Mouse (Mus musculus) brain, embryonic 14.5 days (tissue): ENCODE results near the gene Hibadh. TPM values are rescaled to one million over a fixed set of nuclear protein-coding genes. Genes with fewer than 3 reads are reported as not detected.
A peak's percentile ranks its signal among the peaks of the same experiment; 100 is the strongest.

Experiments
- DNase-seq: peaks from one replicate; pipeline ENCODE4 v3.0.0-alpha.2; 2011; ENCODE audit warnings: low read depth
- CTCF ChIP-seq: fragments of 200-500 bp; IDR thresholded peaks from 2 replicates; pipeline ENCODE4 v1.5.1; 2012; ENCODE audit warnings: inconsistent platforms, mild to moderate bottlenecking, moderate library complexity, borderline replicate concordance; ENCODE audit not compliant: insufficient read depth, insufficient read length; ENCODE audit errors: extremely low read depth
- POLR2A ChIP-seq: fragments of 200-500 bp; IDR thresholded peaks from 2 replicates; pipeline ENCODE4 v1.6.1; 2012; ENCODE audit warnings: mild to moderate bottlenecking, inconsistent platforms, borderline replicate concordance; ENCODE audit not compliant: poor library complexity, insufficient read depth, insufficient read length, severe bottlenecking; ENCODE audit errors: extremely low read depth
- polyA plus RNA-seq: library from polyadenylated mRNA; depleted of rRNA; stranded (reverse); fragments of >200 nt; gene quantifications from 2 replicates; pipeline ENCODE4 v1.2.3, GENCODE M21; 2012

Gene Hibadh
- polyA plus RNA-seq, 1 experiment, result 34.2 TPM

DNA sequence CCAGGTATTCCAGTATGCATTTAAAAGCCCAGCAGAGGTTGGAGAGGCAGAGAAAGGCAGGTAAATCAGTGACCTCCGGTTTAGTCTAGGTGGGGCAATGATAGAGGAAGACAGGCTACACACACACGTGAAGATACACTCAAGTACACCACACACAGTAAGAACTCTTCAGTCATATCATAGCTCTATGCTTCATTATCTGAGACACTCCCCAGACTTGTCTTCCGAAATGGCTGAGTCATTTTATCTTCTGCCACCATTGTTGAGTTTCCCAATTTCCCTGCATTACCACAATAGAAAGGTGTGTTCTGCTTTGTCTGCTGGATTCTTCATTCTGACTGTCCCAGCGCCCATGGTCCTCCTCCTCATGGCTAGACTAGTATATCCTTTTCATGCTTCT, 13.5 kb downstream of the Hibadh start:
- DNase-seq, result no peak

DNA sequence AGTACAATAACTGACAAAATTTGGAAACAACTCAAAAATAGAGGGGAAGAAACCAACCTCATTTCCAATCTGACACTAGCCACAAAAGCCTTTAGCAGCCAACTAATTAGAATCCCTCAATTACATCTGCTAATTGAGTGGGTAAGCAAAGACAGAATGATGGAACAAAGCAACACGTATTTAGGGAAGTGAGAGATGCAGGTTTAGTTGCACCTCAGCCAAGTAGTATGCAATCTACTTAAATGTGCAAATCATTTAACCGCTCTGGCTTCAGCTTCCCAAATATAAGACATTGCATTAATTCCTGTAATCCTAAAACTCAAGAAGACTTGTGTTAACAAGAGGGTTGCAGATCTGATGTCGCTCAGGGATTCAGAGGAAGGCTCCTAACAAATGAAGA, 16.4 kb downstream of the Hibadh start:
- TF ChIP-seq CTCF, result no peak
- TF ChIP-seq POLR2A, result no peak
- DNase-seq, result peak; percentile 51

More for the DNA sequence above, 13.5 kb downstream of the Hibadh start:
- TF ChIP-seq POLR2A (no peak), CTCF (no peak)

DNA sequence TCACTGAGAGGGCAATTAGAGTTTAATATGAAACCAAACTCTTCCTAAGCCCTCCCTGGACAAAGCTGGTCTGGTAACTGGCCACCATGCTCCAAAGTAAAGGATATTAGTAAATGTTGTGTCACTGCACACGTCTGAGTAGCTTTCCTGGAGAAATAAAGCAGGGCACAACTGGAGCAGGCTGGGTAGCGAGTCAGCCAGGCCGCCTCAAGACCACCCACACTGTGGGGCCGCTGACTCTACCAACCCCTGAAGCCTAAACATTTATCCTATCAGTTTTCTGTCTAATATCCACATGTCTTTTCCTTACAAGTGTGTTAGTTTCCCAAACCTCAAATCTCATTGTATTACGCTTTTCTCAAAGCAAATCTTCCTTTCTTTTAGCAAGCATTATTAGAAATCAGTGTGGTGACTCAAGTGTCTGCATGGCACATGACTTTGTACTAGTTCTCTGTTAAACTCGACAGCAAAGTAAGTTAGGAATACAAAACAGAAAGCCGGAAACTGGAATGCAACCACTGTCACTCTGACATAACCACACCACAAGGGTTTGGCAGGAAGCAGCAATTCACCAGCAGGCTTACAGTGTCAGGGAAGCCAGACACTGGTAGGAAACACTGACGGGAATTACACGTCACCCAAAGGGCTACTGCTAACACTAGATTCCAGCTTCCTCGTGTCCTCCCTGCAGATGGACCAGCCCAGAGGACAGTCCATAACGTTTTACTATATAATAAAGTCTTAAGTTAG, 18.3 kb downstream of the Hibadh start:
- DNase-seq, result no peak
- TF ChIP-seq POLR2A (no peak), CTCF (no peak)

DNA sequence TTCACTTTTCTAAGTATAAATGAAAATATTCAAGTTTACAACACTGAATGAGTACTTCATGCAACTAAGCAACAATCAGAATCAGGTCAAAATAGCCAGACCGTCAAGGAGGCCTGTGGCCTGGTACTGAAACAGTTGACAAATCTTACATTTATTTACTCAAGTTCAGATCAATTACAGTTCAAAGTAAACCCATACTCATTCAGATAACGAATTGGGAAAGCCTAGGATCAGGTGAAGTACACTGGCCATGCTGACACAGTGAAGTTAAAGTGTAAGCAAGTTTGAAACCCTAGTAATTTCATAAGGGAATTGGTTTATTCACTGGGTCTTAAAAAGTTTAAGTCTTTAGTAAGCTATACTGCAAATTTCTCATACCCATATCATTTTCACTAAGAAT, 20.1 kb downstream of the Hibadh start:
- DNase-seq, result no peak
- no peak for TF ChIP-seq CTCF
- TF ChIP-seq POLR2A, result no peak

DNA sequence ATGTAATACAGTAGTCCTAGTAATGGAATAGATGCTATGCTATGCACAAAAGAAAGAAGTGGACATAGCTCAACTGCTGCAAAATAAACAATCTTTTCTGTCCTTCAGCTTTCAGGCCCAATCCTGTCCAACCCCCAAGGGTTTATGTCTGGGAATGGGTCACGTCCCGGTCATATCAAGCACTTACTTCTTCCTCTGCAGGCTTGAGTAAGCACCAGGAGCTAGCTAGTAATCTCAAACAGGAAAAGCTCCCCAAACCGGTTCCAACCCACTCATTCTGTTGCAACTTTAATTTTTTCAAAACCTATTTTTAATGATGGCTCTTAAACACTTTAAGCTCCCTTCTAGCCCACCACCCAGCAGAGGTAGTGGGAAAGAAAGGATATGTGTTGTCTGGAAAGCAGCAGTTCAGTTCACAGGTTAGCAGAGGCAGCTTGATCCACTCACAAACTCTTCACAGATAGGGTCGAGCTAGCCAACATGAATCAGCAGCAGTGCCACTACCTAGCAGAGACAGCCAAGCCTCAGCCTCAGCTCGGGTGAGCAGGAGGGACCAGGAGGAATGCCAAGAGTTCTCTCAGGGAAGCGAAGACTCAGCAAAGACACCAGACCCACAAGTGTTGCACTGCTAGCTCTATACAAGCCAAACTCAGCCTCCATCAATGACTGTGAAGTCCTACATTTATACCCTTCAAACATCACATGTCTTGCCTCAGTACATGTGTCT, 30.4 kb downstream of the Hibadh start:
- TF ChIP-seq POLR2A, result no peak
- TF ChIP-seq CTCF, result no peak
- DNase-seq, result no peak

DNA sequence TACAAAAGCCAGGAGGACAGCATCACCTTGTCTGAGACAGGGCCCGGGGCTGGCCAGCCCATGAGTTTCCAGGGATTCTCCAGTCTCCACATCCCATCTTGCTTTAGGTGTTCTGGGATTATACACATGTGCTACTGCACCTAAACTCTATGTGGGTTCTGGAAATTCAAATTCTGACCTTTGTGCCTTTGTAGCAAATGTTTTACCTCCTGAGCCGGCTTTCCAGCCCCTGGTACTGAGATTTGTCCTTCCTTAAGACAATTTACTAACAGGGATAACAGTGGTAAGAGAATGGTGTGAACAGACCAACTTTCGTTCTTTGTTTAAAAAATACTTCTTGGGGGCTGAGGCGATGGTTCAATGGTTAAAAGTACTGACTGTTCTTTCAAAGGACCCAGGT, 32.1 kb downstream of the Hibadh start:
- no peak for TF ChIP-seq POLR2A
- no peak for TF ChIP-seq CTCF

DNA sequence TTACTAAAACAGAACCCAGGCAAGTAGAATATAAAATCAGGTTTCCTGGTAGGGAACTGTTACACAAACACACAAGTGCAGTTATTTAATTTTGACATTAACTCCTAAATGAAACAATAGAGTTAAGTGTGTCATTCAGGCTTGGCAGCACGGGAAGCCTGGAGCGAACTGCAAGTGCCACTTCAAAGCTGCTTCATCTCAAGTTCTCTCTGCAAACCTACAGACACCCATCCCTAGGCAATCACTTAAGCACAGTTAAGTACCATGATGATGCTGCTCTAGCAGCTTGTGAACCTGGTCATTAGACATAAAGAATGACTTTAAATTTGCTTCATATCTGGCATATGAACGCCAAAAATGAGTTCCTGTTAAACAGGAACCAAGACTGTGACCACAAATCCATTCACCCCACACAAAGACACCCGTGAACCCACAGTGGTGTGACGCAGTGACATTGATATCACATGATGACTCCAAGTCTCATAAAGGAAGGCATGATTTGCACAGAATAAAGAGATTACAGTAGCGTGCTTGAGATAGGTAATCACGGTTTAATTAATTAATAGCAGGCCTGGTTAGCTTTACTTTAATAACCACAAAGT, 33.3 kb downstream of the Hibadh start:
- no peak for DNase-seq
- no peak for TF ChIP-seq CTCF

More for the DNA sequence above, 32.1 kb downstream of the Hibadh start:
- no peak for DNase-seq

DNA sequence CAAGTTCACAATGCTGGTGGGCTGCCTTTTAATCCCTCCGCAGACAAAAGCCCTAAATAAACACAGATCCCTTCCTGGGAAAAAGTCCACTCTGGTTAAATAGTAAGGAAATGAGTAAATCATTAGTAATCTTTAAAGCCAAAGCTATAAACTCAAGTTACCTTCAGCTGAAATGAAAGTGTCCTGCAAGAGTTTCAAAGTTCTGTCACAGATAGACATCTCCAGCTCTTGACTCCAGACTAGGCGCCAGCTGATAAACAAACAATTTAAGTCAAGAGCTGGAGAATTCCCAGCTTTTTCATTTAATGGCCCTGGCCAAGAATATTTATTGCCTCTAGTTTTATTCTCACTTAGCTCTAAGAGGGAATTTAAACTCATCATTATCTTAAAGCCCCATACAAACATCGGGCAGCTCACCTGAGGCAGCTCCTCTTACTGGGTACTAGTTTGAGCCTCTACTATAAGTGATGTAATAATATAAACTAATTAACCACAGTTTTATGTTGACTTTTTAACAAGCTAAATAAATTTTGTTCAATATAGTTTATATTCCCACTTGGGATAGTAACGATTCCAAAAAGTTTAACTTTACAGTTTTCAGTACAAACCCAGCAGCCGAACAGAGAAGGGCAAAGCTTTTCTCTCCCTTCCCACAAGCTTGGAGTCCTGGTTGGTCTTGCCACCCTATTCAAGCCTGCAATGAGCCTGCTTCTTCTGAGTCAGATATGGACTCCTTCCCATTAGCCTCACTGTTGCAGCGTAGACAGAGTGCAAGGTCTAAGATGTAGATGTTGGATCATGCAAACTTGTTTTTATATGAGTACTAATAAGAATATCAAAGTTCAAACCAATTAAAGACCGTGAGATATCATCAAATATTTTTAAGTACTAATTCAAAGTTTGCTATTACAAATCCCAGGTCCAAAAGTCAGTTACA, 38.2 kb downstream of the Hibadh start:
- TF ChIP-seq POLR2A (no peak), CTCF (no peak)
- DNase-seq, result no peak

DNA sequence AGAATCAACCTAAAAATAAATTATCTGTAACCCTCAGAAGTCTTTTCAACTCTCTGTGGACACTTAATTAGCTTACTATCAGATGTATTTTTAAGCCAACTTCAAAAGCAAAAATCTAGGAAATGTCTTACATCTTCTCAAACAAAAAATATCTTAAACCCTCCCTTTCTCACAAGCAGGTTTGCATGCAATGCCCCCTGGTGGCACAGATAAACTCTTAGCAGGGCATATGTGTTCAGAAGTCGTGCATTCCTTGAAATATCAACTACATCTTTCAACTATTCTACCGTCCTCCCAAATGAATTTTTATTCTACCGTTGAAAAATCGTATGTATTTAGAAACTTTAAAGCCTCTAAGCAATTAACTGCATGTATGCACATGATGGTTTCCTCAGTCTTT, 39.1 kb downstream of the Hibadh start:
- TF ChIP-seq POLR2A (no peak), CTCF (peak; percentile 69; the same call in 1 of the 2 replicates)
- peak; percentile 79 for DNase-seq

DNA sequence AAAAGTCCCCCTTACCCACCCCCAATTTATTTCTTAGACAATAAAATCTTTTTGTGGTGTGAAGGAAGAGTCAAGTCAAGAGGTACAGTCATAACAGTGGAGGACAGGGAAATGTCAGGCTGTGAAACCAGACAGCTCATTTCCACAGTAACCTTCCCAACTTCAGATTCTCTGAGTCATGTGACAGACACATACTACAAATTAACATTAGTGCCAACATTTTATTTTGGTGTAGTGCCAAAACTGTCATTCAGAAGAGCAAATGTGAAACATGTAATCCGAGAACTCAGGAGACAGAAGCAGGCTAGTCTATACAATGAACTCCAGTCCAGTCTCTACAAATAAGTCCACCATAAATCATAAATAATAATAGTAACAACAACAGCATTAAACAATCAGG, 45.4 kb downstream of the Hibadh start:
- no peak for TF ChIP-seq CTCF
- no peak for TF ChIP-seq POLR2A
- peak; percentile 74 for DNase-seq

DNA sequence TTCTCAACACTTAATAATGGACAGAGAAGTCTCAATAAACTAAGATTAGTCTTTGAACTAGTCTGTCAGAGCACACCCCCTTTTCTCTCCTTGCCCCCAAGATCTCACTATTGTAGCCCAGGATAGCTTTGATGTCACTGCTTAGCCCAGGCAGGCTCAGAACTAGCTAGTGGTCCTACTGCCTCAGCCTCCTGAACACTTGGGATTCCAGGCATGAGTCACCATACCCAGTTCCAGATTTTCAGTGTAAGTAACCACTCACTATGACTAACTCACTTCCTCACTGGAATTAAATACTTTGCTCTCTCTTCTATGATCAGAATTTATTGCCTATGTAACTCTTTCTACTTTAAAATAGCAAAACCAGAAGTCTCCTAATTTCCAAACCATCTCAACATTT, 53.6 kb downstream of the Hibadh start:
- no peak for TF ChIP-seq POLR2A
- no peak for TF ChIP-seq CTCF
- DNase-seq, result no peak

DNA sequence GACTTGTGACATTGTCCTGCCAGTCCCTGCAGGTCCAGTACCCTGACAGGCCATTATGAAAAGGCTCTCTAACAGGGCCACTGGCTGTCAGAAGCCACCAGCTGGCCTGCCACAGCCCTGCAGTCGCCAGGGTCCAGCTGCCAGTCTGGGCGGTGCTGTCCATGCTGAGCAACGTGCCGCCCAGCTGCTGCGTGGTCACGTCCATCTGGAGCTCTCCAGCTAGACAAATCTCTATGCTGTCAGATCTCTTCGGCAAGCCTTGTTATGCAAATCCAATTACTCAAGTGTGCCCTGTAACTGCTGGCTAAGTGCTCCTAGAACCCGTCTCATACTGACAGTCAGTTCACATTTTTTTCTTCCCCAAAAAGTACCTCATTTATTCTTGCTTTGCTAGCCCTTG, 55.8 kb downstream of the Hibadh start:
- TF ChIP-seq CTCF, result no peak
- no peak for TF ChIP-seq POLR2A
- DNase-seq, result peak; percentile 90
